Mouse (Mus musculus) monocyte, adult 5-6 weeks (primary cell): Measurements from ENCODE around the gene Hs1bp3. TPM values are rescaled to one million over a fixed set of nuclear protein-coding genes. Genes with fewer than 3 reads are reported as not detected.
A peak's percentile ranks its signal among the peaks of the same experiment; 100 is the strongest.

Experiments
- ATAC-seq: fragments of 153-309, 156-312 bp; replicated peaks from 2 replicates; pipeline ENCODE4 v1.8.0; 2017; ENCODE audit warnings: mild to moderate bottlenecking; ENCODE audit not compliant: low TSS enrichment, insufficient number of reproducible peaks, severe bottlenecking, poor library complexity, low FRiP score
- total RNA-seq: library from RNA; stranded (forward); fragments of 200-1000, 200-491, 200-594 nt; gene quantifications from 3 replicates; pipeline ENCODE4 v1.2.3, GENCODE M21; 2017

Gene Hs1bp3
- total RNA-seq: 1.7 to 6.6 TPM (median 4.0 TPM) in 3 replicates

GRCm38 (mm10) chr12:8313270-8313771 is at the start of gene Hs1bp3:
Gene Hs1bp3, plus strand, starts transcription at chr12:8313432.
- peak; percentile 75 for ATAC-seq

DNA sequence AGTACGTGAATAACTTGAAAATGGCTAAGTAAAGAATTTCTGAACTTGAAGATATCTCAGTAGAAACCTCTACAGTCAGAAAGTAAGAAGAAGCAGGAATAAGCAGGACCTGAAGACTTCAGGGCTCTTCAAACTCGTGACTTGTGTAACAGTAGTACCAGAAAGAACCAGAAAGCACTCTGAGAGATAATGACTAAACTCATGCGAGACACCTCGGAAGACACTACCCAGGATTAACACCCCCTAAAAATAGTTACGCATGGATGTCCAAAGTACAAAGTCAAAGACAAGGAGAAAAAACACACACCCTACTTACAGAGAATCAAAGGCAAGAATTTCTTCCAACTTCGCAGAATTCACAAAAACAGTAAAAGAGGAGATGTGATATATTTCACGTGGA is 46.9 kb upstream of the Hs1bp3 start:
- no peak for ATAC-seq

GRCm38 (mm10) chr12:8269627-8270026 is 43.6 kb upstream of the Hs1bp3 start:
- ATAC-seq: no peak

- ATAC-seq: no peak
Measured at GRCm38 (mm10) chr12:8271405-8271804, 41.8 kb upstream of the Hs1bp3 start.

DNA sequence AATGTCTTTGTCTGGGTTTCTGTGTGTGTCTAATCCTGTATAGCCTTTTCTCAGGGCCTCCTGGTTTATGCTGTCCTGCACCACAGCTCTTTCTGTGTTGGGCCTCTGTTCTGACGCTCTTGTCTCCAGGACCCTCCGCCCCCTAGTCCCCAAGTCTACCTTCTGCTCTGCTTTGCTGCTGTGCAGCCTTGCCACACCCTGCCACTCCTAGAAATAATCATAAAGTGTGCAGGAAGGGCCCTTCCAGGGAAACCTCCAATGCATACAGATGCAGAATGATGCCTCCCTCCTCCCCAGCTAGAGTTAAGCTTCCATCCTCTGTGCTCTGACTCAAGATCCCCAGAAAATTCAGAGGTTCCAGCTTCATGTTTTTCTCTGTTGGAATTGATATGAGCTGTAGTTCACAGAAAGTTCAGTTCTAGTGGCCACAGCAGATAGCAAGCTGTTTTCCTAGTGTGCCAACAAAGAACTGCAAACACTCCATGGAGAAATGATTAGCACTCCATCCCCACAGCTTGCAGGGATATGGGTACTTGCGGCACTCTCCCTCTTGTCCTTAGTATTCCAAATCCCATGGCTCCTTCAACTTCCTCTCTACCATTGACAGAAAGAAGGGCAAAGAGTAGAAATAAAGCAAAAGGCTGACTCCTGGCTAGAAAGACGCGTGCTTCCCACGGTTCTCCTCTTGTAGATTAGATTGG is 39.6 kb upstream of the Hs1bp3 start:
- ATAC-seq: no peak

DNA sequence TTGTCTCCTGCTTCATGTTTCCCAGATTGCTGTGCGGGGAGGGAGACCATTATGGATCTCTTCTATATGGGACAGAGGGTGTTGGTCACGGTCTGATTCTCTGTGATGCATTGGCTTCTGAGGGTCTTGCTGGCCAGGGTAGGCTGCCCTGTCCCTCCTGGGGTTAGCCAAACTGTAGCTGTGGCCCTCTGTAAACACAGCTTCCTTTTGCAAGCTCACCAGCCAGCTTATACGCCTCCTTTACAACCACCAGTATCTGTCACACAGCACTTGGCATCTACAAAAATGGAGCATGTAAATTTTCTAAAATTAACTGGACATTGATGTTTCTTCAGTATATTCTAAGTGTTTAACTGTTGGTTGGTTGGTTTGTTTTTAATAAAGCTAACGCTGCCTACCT is 37.8 kb upstream of the Hs1bp3 start:
- no peak for ATAC-seq

- no peak for ATAC-seq
Measured at GRCm38 (mm10) chr12:8281225-8282017, 31.8 kb upstream of the Hs1bp3 start.

DNA sequence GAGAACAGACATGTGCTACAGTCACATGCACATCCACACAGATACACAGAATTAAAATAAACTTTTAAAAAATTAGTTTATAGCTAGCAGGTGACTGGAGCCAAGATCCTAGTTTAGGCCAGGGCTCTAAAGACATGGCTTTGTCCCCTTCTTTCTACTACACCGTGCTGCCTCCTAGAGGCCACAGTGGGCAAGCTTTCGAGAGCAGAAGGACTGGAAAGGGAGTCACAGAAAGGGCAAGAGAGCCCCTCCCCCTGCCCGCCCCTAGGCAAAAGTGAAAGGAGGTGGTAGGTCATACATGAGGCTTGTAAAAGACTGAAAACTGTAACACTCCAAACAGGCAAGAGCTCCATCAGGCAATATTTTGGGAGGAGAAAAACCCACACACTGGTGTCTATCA is 25.3 kb upstream of the Hs1bp3 start:
- no peak for ATAC-seq

- no peak for ATAC-seq
Measured at GRCm38 (mm10) chr12:8289099-8289498, 24.1 kb upstream of the Hs1bp3 start.

DNA sequence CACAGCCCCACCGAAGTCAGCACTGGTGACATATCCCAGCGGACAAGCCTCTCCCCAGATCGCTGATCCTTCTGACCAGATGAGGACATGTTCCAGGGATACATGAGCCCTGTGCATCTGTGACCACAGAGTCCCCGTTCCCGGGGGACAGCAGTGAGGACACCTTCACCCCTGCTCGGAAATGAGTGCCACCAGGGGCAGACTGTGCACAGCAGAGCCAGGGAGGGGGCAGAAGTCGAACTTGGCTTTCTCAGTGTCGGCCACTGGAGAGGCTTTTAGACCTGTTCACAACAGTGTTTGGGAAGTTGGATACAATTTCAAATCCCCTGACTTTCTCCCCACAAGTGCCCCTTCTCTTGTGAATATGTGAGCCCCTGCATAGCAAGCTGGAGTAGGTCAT is 23.7 kb upstream of the Hs1bp3 start:
- no peak for ATAC-seq

DNA sequence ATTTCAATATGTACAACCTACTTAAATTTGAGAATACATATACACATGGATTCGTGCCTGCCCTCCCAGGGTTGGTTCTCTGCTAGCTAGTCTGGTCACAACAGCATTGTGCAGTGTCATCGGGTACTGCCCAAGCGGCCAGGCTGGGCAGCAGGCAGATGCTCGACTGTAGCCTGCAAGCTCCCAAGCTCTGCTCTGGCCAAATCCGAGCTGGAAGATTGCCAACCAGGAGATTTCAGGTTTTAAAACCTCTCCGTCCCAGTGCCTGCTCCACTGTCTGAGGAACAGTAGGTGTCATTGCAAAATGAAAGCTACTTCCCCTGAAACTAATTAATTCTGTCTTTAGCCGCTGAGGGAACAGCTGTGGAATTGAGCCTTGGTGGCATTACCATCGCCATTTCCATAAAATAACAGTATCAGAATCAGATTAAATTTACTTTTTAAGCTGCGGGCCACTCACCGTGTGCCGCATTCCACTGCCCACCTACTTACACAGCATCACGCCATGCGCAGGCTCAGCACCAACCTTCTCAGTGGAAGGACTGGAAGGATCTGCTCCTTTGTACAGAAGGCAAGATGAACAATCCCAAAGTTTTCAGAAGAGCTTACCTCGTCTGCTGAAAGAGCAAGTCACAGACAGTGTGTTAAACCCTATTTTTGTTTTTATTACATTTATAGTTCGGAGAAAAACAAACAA is 21.9 kb upstream of the Hs1bp3 start:
- no peak for ATAC-seq

DNA sequence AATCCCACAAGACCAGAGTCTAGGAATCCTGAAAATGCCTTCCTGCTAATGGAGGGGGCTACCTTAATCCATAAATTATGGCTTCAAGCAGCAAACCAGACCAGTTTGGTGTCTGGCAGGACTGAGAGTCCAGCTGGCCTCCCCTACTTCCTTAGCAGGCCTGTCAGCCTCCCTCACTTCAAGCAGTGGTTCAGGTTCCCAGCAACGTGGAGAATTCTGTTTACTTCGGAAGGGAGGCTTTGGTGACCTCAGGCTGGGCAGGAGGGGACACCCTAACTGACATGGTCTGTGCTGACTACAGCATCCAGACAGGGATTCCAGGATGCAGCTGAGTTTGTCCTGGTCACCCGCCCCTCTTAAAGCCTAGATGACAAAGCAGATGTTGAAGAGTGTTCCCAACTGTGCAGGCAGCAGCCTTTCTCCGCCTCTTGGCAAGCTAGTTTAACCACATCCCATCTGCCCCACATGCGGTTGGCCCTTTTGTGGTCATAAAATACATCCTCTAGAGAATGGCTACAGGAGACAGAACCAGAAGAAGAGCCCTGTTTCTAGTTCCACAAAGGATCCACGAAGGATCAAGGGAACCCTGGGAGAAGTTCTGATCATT is 17.8 kb upstream of the Hs1bp3 start:
- ATAC-seq: no peak

- ATAC-seq: no peak
Measured at GRCm38 (mm10) chr12:8296154-8296553, 17.1 kb upstream of the Hs1bp3 start.

DNA sequence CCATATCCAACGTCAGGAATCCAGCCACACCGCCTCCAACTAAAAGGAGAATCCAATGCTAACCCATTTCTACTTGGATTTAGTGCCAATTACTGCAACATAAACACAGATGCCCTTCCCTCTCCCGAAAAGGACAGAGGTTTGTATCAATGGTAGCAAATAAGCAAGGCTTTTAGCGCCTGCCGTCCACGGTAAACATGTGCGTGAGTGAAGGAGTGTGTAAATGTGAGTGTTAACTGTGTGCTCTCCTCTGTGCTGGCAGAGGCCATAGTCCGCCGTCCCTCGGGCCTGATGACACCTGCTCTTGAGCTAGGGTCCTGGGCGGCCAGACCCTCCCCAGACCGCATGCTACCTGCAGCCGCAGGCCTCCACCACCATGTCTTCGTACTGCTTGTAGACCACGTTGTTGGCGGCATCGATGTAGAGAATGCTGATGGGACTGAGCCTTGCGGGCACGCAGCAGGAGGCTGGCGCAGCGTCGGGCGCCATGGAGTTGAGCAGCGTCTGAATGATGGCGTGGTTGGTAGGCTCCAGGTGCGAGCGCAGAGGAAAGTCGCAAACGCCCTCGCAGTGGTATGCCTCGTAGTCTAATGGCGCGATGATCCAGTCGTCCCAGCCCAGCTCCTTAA is 15.5 kb upstream of the Hs1bp3 start:
- no peak for ATAC-seq

DNA sequence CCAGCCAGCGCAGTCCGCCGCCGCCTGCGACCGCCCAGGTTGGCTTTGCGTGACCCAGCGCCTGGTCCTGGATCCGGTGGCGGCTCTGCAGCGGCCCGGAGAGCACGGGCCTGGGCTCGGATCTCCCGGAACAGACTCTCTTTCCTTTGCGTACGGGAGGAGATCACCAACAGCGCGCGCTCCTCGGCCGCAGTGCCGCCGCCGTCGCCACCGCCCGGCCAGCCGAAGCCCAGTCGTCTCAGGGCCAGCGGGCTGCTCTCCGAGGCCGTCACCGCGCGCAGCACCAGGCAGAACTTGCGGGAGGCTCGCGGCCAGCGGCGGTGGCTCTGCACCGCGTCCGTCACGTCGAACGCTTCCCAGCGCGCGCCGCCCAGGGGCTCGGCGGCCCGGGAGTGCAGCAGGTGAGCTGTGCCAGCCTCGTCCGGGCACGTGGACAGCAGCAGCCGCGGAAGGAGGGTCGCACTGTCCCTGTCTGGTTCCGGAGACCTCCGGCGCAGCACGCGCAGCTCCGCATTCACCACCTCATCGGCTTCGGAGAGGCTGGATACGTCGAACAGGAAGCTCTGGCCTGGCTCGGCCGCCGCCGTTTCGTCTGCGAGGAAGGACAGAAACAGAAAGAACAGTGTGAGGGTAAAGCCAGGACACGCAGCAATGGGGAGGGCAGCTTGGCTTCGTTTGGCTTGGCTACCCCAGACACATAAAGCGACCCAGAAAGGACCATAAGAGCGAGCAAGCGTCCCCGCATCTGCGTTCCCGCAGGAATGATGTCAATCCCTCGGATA is 14.7 kb upstream of the Hs1bp3 start:
- ATAC-seq: no peak

DNA sequence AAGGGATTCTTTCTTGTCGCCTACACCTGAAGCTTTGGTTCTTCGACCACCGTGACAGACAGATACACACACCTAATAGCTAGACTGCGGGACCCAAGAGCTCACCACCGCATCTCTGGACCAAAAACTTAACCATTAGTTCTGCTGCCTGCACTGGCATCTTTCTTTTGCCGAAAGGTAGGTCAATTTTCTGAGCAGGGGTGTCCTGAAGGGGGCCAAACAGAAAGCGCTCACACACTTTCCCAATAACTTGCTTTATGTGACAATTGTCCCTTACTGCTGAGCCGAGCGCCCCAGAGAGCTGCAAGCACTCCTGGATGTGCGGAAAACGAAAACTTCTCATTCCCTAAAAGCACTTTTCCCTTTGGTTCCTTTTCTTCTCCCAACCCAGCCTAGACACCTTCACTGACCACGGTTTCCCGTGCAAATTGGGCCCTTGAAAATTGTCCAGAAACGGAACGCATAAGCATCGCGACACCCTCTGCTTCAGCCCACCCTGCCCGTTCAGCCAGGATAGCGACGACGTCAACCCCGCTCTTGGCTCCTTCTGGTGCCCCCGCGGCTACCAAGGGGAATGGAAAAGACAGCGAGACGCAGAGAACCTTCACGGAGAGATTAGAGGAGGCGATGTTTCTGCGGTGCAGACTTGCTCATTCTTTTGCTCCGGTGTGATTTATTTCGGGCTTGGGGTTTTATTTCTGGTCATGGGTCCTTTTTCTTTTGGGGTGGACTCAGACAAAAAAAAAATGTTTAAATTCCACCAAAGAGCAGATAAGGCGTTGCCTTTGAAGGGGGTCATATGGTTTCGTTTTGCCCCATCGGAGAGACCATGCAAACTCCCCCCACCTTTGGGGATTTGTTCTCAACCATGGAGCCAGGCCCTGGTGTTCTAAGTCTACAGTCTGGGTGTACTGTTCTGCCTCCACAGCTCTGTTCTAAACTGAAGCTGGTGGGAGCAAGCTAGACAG is 13.8 kb upstream of the Hs1bp3 start:
- no peak for ATAC-seq

- ATAC-seq: no peak
Measured at GRCm38 (mm10) chr12:8300111-8300480, 13.1 kb upstream of the Hs1bp3 start.
